Mouse (Mus musculus) heart, adult 9 months (tissue): ENCODE data around the gene Tmem240.
"Not testable (repeated sequence)": the region's sequence is repeated elsewhere in the genome, so short reads cannot be mapped to it uniquely, and the experiment has no call there.

ENCODE experiments used
- DNase-seq, 2 experiments: peaks; one replicate each; pipeline ENCODE4 v3.0.0; 2022; ENCODE audit warnings: low spot score in 2 of 2

Gene Tmem240

DNA sequence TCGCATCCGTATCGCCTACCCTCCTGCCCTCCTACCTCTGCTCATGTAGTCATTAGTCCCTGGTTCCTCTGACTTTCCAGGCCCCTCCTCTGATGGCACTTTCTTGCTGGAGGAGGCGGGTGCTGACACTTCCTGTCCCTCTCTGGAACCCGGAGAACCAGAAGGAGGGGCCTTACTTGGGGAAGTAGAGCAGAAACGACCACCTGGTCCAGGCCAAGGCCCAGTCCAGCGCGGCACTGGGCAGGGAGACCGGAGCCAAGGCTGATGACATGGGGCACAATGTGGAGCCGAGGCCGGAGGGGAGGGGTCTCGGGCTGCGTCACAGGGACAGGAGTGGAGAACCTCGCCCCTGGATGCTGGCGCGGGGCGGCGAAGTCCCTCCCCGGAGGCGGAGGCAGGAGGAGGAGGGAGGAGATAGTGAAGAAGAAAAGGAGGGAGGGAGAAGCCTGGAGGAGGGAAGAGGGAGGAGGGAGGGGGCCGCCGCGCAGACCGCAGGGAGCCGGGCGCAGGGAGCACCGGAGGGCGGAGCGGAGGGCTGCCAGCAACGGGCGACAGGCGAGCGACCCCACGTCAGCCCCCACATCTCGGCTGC, at the start of gene Tmem240:
Gene Tmem240, plus strand, starts transcription at position 451 of the 592 bp plus-strand sequence.
- DNase-seq: peak; percentile 89 to 91

DNA sequence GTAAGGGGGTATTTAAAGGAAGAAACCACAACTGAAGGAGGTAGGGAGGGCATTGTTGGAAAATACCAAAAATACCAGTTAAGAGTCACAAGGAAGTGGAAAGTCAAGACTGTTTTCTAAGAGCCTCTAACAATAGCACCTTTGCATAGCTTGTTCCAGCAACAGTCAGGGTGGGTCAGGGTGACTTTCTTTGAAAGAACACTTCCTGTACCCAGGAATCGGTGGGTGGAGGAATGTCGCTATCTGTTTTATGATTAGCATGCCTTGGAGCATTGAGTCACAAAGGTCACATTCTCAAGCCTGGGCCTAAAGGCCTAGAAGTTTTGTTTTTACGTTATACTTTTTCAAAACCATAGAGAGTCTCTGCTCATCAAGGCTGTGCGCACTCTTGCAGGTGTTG, 46.8 kb upstream of the Tmem240 start:
- DNase-seq: not testable (repeated sequence)

DNA sequence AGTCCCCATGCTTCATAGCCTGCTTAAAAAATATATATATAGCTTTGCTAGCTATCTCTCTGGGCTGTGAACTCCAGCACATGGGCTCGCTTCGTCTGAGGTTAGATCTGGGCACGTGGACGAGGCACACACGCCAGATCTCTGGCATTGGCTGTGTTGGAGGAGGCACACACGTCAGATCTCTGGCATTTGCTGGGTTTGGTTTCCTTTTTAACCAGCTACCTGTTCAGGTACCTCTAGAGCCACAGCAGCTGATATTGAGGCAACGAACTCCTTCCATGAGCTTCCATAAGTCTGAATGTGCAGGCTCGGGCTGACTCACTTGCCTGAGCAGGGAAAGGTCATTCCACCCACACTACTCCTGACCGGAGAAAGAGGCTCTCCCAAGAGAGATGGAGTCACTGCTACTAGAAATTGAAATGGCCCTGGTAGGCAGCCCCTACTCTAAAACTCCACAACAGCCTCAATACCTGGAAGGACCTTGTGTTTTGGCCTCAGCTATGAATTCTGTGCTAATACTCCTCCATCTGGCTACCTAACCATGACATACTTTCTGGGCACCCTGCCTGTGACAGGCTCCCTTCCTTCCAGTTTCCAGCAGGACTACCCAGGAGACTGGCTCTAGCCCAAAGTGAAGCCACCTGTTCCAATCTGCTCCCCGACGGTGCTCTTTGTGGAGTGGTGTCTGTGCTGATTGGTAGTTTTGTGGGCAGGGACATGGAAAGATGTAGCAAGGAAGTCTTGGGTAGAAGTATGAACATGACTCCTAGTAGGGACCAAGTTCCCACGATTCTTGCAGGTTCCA, 43.8 kb upstream of the Tmem240 start:
- DNase-seq: no peak

DNA sequence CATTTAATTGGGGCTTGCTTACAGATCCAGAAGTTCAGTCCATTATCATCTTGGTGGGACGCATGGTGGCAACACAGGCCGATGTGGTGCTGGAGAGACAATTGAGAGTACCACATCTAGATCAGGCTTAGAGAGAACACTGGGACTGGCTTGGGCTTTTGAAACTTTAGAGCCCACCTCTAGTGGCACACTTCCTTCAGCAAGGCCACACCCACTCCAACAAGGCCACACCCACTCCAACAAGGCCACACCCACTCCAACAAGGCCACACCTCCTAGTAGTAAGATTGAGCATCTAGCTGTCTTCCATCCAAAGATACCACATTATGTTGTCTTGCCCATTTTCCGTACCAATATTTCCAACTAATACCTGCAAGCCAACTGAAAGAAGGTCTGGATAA, 42.2 kb upstream of the Tmem240 start:
- DNase-seq: no peak

DNA sequence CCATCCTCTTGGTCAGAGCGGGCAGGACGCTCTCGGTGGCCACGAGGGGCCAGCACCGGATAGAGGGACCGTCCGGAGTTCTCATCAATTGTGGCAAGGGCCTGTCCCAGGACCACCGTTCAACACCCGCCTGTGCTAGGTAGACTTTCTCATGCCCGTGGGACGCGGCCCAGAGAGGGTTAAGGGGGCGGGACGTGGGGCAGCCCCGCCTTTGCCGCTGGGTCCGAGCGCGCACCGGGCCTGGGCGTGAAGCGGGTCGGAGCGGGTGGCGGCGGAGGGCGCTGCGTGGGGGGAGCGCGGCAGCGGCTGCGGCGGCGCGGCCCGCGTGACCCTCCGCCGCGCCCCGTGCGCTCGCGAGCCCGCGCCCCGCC, 40.5 kb upstream of the Tmem240 start, which contains the start of gene Fndc10:
Gene Fndc10, plus strand, starts transcription at position 232 of the 371 bp plus-strand sequence.
- peak; percentile 55 to 56 for DNase-seq

DNA sequence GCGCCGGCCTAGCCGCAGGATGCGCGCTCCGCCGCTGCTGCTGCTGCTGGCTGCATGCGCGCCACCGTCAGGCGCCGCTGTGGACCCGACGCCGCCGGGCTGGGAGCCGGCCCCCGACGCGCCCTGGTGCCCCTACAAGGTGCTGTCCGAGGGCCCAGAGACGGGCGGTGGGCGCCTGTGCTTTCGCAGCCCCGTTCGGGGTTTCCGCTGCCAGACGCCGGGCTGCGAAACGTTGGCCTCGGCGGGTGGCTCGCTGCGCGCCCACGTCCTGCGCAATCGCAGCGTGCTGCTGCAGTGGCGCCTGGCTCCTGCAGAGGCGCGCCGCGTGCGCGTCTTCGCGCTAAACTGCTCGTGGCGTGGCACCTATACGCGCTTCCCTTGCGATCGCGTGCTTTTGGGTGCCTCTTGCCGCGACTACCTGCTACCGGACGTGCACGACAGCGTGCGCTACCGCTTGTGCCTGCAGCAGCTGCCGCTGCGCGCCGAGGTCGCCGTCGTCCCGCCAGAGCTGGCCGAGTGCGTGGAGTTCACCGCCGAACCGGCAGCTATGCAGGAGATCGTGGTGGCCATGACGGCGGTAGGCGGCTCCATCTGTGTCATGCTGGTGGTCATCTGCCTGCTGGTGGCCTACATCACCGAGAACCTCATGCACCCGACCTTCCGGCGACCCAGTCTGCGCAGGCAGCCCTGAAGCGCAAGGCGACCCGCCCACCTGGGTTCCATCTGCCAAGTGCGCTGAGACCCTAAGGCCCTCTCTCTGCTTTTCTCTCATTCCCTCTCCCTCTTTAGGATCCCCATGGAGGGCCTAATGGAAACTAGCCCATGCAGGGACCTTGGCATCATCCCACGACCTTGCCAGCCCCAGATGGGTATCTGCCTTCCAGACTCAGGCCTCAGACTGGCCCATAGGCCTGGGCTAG, 39.9 kb upstream of the Tmem240 start:
- peak; percentile 39 to 57 for DNase-seq

DNA sequence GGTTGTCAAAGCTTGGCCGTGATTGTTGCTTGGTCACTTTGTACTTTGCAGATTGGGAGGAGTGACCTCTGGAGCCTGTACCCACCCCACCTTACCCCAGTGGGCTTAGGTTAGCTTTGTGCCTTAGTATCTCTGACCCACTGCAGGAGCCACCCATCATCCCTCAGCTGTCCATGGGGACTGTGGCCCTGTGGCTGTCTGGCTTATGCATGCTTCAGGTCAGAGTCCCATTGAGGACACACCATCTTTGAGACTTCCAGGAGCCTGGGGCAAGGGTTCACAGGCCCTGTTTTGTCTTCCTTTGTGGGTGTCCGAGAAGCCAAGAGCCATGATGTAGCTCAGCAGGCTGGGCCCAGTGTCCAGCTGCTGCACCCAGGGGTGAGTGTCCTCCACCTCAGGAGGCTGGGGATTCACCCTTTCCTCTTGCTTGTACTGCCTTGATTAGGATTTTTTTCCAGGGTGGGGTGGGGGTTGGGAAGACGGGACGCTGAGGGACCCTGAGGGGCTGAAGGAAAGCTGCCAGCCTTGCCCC, 39.0 kb upstream of the Tmem240 start:
- DNase-seq: no peak

DNA sequence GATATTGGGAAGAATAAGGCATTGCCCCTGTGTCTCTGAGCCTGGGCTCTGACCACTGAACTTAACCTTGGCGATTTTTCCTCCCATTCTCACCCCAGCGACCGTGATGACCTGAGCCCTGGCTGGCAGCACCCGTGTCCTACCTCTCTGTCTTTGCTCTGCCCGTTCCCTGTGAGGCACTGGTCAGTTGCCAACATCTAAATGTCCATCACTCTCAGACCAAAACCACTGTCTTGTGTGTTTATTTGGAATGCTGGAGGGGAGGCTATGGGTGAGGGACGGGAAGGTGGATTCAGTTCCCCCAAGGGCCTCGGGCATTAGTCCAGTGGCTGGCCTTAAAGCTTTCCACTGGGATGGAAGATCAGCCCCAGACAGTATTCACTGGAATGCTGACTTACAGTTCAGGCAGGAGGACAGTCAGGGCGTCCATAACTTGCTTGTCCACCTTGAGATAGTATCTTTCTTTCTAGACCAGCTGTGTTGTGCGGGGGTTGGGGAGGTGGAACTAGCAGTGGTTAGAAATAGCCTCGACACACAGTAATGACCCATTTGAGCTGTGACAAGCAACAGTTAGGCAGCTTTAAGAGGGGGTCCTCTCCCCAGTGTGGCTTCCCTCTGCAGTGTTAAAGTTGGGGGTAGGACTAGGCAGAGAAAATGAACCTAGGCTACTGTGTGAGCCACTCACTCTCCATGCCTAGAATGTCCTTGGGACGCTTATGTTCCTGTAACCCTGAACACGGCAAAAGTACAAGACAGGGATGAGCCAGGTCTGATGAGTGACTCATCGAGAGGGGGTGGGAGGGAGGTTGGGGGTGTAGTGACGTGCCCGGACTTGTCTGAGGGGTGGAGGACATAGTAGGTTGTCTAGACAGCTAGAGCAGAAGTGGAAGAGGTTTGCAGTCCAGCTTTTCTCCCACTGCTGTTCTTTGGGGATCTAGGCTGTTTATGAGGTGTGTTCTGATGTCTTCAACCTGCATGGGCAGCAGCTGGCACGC, 38.0 kb upstream of the Tmem240 start:
- DNase-seq: no peak

DNA sequence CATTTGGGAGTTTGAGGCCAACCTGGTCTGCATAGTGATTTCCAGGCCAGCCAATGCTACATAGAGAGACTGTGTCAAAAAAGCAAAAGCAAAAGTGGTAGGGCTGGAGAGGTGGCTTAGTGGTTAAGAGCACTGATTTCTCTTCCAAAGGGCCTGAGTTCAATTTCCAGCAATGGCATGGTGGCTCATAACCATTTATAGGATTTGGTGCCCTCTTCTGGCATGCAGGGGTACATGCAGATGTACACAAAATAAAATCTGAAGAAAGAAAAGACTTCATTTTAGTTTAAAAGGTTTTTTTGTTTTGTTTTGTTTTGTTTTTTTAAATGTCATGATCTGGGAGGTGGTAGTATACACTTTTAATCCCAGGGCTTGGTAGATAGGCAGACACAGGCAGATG, 34.2 kb upstream of the Tmem240 start:
- DNase-seq: no peak

DNA sequence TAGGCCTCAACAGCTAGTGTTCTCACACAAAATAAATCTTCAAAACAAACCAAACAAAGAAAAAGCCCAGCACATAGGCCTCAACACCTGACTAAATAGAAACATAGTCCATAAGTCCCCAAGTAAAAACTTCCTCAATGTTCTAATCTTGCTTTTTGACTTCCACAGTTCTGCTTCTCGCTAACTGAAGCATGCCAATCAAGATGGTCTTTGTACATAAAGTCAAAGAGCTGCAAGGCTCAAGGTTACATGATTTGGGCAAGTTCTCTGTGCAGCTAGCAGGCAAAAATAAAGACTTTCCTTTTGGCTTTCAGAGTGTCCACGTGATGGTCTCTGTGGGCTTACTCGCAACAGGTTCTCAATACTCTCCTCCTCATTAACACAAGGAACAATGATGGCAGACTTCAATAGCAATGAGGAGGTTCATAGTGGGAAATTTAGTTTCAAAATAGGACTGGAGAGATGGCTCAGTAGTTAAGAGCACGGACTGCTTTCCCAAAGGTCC, 31.1 kb upstream of the Tmem240 start:
- no peak for DNase-seq

DNA sequence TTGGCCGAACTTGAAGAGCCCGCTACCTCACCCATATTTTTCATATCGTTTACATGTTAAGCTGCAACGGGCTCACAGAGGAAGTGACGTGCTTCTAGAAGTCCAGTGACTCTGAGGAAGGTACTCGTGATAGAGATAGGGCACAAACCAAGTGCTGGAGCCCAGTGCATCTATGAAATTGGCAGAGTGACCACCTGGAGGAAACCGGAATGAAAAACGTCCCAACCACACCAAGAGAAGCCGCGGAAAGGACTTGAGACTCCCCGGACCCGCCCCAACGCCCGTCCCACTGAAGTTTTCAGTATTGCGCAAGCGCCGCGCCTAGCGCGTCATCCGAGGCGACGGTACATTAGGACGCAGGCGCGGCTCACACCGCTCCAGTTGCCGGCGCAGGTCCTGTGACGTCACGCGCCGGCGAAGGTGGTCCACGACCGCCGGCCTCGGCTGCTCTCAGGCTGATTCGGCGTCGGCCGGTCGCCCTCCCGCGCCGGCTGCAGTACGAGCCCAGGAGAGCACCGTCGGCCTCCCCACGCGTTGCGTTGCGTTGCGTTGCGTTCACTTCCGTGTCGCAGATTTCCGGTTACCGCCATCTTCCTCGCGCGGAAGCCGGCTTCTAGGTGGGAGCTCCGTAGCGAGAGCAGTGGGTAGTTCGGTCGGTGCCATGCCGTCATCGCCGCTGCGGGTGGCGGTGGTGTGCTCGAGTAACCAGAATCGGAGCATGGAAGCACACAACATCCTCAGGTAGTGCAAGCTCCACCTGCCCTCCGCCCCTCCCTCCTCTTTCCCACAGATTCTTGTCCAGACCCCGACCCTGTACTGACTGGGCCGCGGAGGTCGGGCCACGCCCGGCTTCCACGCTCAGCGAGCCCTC, 29.6 kb upstream of the Tmem240 start, which contains the start of gene Ssu72:
Gene Ssu72, plus strand, starts transcription at position 80 of the 871 bp plus-strand sequence.
- DNase-seq: peak; percentile 93 to 96

DNA sequence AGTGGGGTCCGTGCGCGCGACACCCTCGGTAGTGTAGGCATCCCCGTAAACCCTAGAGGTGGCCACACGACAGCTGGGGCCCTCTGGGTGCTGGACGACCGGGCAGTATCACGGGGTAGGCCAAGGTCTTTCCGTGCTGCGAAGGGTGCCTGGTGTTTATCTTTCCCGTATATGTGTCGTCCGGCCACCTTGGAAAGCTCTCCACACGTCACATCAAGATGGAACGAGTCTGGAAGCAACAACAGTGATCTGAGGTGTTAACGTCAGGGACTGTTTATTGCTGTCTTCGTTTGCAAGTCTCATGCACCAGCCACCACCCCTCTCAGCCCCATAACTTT, 29.0 kb upstream of the Tmem240 start:
- peak in 1 of 2 experiments; percentile 5 for DNase-seq

DNA sequence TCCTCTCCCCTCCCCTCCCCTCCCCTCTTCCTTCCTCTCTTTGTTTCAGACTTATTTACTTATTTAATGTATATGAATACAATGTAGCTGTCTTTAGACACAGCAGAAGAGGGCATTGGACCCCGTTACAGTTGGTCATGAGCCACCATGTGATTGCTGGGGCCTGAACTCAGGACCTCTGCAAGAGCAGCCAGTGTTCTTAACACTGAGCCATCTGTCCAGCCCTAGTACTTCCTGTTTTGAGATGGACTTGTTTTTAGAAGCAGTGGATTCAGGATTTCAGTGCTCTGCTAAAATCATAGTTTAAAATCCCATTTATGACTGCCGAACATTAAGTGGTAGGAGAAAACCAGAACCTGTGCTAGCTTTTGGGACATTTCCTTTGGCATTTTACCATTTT, 26.0 kb upstream of the Tmem240 start:
- DNase-seq: no peak

DNA sequence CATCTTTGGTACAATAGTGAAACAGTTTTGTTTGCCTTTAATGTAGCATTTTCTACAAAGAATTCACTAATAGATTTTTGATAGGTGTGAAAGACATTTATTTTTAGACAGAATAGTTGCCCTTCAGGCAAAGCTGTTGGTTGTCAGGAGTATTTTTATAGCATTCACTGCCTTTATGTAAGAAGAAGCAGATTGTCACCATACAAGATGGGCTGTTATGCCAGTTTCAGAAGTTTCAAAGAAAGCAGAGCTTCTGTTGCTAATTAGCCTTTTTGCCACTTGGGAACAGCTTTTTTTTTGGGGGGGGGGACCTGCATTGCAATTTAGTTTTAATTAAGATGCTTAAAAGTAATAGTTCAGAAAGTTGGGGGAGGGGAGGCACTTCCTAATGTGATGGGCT, 25.6 kb upstream of the Tmem240 start:
- DNase-seq: no peak

DNA sequence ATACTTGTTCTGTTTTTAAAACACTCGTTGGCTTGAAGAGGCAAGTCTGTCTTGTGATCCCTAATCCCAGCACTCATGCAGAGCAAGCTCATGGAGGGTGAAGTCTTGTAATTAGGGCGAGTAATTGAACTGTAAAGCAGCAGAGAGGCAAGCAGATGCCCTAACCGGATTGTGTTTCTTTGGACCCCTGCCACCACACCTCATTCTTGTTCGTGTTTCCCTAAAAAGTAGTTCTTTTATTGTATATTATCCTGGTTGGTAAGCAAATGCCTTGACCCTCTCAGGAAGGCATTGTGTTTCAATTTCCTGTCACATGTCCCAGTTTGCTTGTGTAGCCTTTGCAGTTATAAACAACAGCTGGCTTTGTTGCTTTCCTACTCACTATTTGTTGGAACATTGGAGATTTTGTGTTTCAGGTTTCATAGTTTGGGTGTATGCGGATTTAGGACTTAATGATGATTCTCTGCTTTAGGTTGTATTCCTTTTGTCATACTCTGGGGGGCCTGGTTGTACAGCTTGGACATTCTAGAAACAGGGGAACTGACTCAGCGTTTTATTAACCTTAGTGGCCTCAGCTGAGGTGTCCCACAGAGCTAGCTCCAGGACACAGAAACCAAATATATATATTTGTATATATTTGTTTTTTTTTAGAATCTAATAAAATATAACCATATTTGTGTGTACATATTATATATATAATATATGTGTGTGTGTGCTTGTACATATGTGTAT, 23.9 kb upstream of the Tmem240 start:
- peak in 1 of 2 experiments; percentile 26 for DNase-seq

DNA sequence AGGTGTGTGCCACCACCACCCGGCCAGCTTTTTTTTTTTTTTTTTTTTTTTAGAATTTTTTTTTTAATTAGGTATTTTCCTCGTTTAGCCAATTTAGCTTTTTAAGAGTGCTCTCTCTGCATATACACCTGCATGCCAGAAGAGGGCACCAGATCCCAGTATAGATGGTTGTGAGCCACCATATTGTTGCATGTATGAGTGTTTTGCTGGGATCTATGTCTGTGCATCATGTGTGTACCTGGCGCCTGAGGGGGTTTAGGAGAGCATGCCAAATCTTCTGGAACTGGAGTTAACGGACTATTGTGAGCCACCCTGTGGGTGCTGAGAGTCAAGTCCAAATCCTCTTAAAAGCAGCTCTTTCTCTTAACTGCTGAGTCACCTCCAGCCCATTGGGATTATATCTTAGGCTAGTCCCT, 12.9 kb upstream of the Tmem240 start:
- DNase-seq: peak in 1 of 2 experiments; percentile 19

DNA sequence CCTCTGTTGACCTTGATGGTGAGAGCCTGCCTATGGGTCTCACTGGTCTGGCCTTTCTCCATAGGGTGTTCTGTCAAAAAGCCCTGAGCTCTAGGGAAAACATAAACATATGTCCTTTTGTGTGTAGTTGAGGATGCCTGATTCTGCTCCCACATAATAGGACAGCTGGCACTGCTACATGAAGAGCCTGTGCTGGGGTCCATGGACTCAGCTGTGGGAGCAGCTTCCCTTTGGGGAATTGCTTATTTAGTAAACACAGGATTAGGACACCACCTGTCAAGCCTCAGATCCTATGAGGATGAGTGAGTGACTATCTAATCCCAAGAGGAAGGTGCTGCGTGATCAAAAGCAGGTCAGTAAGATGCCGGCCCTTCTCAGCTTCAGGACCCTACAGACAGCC, 6.6 kb upstream of the Tmem240 start:
- DNase-seq: no peak

DNA sequence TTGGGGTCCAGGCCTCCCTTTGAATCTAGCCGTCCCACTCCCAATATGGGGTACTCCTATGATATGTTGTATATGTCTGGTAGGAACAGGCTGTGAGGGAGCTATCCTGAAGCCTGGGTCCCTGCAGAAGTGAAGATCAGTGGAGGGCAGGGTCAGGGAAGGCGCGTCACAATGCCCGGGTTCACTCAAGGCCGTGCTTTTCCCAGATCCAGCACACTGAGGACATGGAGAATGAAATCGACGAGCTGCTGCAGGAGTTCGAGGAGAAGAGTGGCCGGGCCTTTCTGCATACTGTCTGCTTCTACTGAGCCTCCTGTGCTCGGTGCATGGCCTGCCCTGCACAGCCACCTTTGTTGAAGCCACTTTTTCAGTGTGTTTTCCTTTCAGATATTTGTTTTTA, 1.3 kb upstream of the Tmem240 start:
- DNase-seq: no peak
